Mouse (Mus musculus) heart, postnatal 0 days (tissue): ENCODE results near the gene Eif3i. TPM values are rescaled to one million over a fixed set of nuclear protein-coding genes. Genes with fewer than 3 reads are reported as not detected.

Source experiments
- ATAC-seq: fragments of 200-750 bp; cut with Nextera tagmentation; 2 replicates; pipeline ENCODE4 v1.8.0; 2017; ENCODE audit warnings: low read depth, moderate number of reproducible peaks, moderate library complexity; ENCODE audit not compliant: insufficient read depth
- DNase-seq: peaks from one replicate; pipeline ENCODE4 v3.0.0-alpha.2; 2016; ENCODE audit warnings: low spot score
- H3K27ac ChIP-seq: fragments of 300-500 bp; sonication (generic); 2 replicates; pipeline ENCODE4 v1.5.1; 2014; ENCODE audit warnings: low read depth, mild to moderate bottlenecking
- H3K27me3 ChIP-seq: fragments of 300-500 bp; sonication (generic); 2 replicates; pipeline ENCODE4 v1.6.1; 2014; ENCODE audit warnings: low read length, mixed read lengths; ENCODE audit not compliant: control insufficient read depth, insufficient read depth
- H3K36me3 ChIP-seq: fragments of 300-500 bp; sonication (generic); replicated peaks from 2 replicates; pipeline ENCODE4 v1.6.1; 2014; ENCODE audit warnings: low read length, mixed read lengths; ENCODE audit not compliant: control insufficient read depth, insufficient read depth
- H3K4me1 ChIP-seq: fragments of 300-500 bp; sonication (generic); 2 replicates; pipeline ENCODE4 v1.6.1; 2014; ENCODE audit warnings: antibody characterized with exemption; ENCODE audit not compliant: control insufficient read depth, insufficient read depth
- H3K4me2 ChIP-seq: fragments of 300-500 bp; sonication (generic); 2 replicates; pipeline ENCODE4 v1.6.1; 2014; ENCODE audit warnings: low read depth, mild to moderate bottlenecking, low read length, moderate library complexity
- H3K4me3 ChIP-seq: fragments of 300-500 bp; sonication (generic); 2 replicates; pipeline ENCODE4 v1.5.1; 2014; ENCODE audit warnings: low read depth, low read length
- H3K9ac ChIP-seq: fragments of 300-500 bp; sonication (generic); replicated peaks from 2 replicates; pipeline ENCODE4 v1.6.1; 2014; ENCODE audit warnings: low read depth, low read length, mixed read lengths
- H3K9me3 ChIP-seq: fragments of 300-500 bp; sonication (generic); replicated peaks from 2 replicates; pipeline ENCODE4 v1.6.1; 2016; ENCODE audit warnings: low read length; ENCODE audit not compliant: control insufficient read depth
- CTCF ChIP-seq: IDR thresholded peaks from 2 replicates; pipeline ENCODE4 v1.5.1; 2016; ENCODE audit warnings: antibody characterized with exemption, control low read depth, low read depth
- EP300 ChIP-seq: IDR thresholded peaks from 2 replicates; pipeline ENCODE4 v1.6.1; 2016; ENCODE audit warnings: antibody characterized with exemption, low read depth
- WGBS: fragments of 180-500 bp; shearing (Covaris S2); extraction: QIAGEN DNeasy Blood & Tissue Kit; methylation state at CpG from one replicate; pipeline ENCODE4 v1.1.7; 2014; 5-methylcytosine and 5-hydroxymethylcytosine counted together
- polyA plus RNA-seq: library from polyadenylated mRNA; unstranded; fragments of >200 nt; fragmentation: Nextera tagmentation; extraction: Ambion mirVana; gene quantifications from 2 replicates; pipeline ENCODE4 v1.2.1, GENCODE M21; 2015
- total RNA-seq: library from RNA; depleted of rRNA; stranded (reverse); fragments of >200 nt; gene quantifications from 2 replicates; pipeline ENCODE4 v1.2.3, GENCODE M21; 2014; ENCODE audit warnings: low replicate concordance

Eif3i gene
- total and polyA plus RNA-seq, 2 experiments from 2014 or later, result 169 to 408 TPM

DNA sequence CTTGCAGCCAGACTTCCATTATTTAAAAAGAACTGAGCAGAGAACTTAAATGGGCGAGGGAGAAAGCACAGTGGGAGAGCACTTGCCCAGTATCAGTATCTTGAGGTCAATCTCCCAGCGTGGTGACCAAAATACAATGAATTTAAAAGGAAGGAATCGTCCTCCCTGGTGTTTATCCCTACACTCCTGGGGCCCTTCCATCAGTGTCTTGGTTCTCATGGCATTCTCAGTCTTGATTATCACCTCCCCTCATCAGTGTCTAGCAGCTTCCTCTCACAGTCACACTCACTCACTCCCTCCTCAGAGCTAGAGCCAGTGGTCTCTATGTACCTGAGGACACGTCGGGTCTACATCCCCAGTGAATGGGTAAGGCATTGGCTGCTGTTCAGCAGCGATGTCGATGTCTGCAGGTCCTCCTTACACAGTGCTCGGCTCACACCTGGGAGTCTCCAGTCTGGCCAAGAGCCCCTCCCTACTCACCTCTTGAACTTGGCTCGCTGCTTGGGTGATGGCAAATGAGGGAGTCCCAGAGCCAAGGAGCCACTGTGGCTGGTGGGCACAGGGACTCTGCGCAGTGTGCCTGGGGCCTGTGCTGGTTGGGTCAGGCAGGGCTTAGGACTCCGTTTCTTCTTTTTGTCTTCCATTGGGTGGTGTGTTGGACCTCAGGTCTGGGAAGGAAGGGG is 21.8 kb upstream of the Eif3i start:
- Histone ChIP-seq H3K27ac (peak overlapping the region; percentile 89), H3K4me2 (peak overlapping the region; percentile 84), H3K36me3 (peaks cover 26% of the 10 kb centered on the region), H3K27me3 (no peaks in the 10 kb centered on the region), H3K4me3 (peak overlapping the region; percentile 65), H3K9ac (peak overlapping the region; percentile 71), H3K9me3 (no peaks in the 10 kb centered on the region), H3K4me1 (peaks cover 38% of the 10 kb centered on the region)
- 66% methylated on average over 11 of the region's 11 CpGs for WGBS
- DNase-seq (no peak), ATAC-seq (no peak)
- no peak for TF ChIP-seq EP300
- TF ChIP-seq CTCF, result no peak

DNA sequence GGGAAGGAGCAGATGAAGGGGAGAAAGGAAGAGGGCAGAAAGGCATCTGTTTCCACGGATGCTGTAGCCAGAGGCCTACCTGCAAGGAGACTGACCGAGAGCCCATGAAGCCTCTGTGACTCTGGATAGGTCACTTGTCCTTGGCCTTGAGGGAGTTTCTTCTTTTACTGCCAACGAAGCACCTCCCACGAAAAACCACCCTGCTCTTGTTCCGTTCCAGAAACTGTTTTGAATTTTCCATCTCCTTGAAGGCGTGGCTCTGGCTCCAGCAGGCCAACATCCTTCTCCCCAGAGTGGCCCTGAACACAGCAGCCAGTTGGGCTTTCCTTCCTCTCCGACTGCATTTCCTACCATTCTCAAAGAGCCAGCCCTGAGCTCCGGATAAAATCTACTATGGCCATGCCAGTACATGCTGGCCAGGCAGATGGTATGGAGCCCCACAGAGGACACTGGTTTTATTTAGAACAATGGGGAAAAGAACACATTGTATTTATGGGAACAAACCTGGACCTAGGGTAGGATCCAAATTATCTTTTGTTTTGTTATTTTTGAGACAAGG is 20.9 kb upstream of the Eif3i start:
- ATAC-seq (no peak), DNase-seq (peak; percentile 72)
- Histone ChIP-seq H3K27me3 (no peaks in the 10 kb centered on the region), H3K4me1 (peaks cover 38% of the 10 kb centered on the region), H3K36me3 (peaks cover 24% of the 10 kb centered on the region), H3K27ac (peak overlapping the region; percentile 65), H3K4me2 (peak overlapping the region; percentile 84), H3K9ac (no peak overlapping the region), H3K4me3 (peak overlapping the region; percentile 20), H3K9me3 (no peaks in the 10 kb centered on the region)
- 54% methylated on average over 8 of the region's 8 CpGs for WGBS
- TF ChIP-seq EP300, result peak; percentile 25; the same call in 1 of the 2 replicates
- TF ChIP-seq CTCF, result no peak

DNA sequence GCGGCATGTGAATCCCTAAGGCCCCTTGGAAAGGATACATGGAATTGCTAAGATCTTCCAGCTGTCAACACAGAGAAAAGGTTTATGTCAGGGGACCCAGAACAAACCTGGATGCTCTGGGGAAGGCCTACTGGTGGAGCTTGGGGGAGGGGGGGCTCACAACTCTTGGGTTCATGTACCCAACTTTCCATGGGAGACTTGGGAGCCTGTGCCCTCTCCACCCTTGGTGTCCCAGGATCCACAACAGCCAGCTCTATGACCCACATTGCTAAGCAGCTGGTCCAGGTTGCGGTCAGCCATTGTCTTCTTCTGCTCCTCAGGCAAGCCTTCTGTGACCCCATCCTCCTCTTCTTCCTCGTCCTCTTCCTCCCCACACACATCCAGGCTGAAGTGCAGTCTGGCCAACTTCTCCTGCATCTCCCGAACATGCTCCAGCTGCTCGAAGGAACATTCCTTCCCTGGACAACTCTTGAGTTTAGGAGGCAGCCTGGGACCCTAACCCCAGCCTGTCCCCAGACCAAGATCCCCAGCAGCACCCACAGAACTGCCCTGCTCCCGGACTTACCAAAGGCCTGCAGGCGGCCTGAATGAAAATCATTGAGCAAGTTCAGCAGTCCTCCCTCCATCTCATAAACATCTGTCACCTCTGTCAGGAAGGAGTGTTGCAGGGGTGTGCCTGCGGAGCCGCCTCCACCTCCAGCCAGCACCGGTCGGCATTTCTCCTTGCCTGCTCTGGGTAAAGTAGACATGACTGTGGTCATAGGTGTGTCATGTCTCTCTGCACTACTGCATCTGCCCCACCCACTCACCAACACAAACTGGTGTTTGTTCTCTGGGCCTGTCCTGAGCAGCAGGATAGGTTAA is 20.2 kb upstream of the Eif3i start:
- Histone ChIP-seq H3K4me3 (peak overlapping the region; percentile 20), H3K27me3 (no peaks in the 10 kb centered on the region), H3K4me2 (peak overlapping the region; percentile 48), H3K27ac (peak overlapping the region; percentile 65), H3K9me3 (no peaks in the 10 kb centered on the region), H3K9ac (no peak overlapping the region), H3K36me3 (peaks cover 21% of the 10 kb centered on the region), H3K4me1 (peaks cover 36% of the 10 kb centered on the region)
- no peak for TF ChIP-seq CTCF
- no peak for TF ChIP-seq EP300
- ATAC-seq (no peak), DNase-seq (no peak)
- WGBS, result 73% methylated on average over 11 of the region's 11 CpGs

DNA sequence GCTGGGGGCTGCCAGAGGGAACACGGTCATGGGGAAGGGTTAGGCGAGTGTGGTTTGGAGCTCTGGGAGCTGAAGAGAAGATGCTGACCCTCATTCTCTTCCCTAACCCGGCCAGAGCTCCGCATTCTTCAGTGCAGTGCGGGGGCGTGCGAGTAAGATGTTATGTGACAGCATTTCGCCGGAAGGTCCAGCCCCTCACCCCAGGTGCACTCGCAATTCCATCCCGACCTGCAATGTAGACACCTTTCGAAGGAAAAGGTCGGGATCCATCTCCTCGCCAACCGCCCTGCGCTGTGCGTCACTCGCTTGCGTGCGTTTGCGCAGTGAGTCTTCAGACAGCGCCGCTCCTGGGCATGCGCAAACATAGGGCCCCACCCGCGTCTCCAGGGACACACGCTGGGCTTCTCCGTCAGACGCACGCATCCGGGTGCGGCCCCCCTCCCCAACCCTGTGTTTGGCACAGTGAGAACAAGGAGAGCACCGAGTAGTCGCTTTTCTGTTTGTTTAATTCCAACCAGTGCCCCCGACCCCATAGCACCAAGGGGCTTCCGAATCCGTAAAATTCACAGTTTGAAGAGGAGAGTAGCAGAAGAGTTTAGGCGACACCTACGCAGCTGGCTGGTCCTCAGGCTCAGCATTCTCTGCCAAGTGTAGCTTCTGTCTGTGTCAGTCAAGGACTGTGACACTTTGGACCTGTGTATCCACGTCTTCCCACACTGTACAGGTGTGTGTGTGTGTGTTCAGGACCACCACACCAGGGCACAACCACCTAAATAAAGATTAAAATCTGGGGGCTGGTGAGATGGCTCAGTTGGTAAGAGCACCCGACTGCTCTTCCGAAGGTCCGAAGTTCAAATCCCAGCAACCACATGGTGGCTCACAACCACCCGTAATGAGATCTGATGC is 18.6 kb upstream of the Eif3i start, which contains the start of gene Iqcc:
Iqcc (minus strand) TSS at position 314 of the 906 bp plus-strand sequence.
- Histone ChIP-seq H3K4me1 (peaks cover 30% of the 10 kb centered on the region), H3K4me2 (peak within 1 kb of the TSS; percentile 85), H3K36me3 (peaks cover 20% of the 10 kb centered on the region), H3K27me3 (no peaks in the 10 kb centered on the region), H3K27ac (peak within 1 kb of the TSS; percentile 85), H3K9me3 (no peaks in the 10 kb centered on the region), H3K4me3 (peak within 1 kb of the TSS; percentile 58), H3K9ac (peak within 1 kb of the TSS; percentile 64)
- peak; percentile 86 for ATAC-seq
- peak; percentile 92 for DNase-seq
- TF ChIP-seq CTCF, result no peak
- TF ChIP-seq EP300, result no peak
- 4% methylated on average over 43 of the region's 44 CpGs for WGBS

DNA sequence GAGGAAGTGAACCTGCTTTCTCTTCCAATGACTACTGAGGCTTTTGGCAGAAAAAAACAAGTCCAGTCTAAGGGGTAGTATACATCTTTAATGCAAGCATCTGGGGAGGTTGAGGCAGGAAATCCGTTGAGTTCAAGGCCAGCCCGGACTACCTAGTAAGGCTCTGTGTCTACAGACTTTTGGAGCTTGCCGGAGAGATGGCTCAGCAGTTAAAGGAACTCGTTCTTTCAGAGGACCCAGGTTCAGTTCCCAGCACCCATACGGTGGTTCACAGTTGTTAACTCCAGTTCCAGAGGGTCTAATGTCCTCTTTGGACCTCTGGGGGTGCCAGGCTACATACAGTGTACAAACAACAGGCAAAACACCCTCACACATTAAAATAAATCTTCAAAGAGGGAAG is 17.6 kb upstream of the Eif3i start:
- Histone ChIP-seq H3K27ac (peak overlapping the region; percentile 85), H3K9ac (peak overlapping the region; percentile 64; the same call in 1 of the 2 replicates), H3K4me3 (peak overlapping the region; percentile 58), H3K9me3 (no peaks in the 10 kb centered on the region), H3K36me3 (peaks cover 20% of the 10 kb centered on the region), H3K4me2 (peak overlapping the region; percentile 85), H3K4me1 (peaks cover 32% of the 10 kb centered on the region), H3K27me3 (no peaks in the 10 kb centered on the region)
- ATAC-seq (no peak), DNase-seq (no peak)
- 96% methylated on average over 5 of the region's 5 CpGs for WGBS
- TF ChIP-seq CTCF, result no peak
- TF ChIP-seq EP300, result no peak
